Mouse (Mus musculus) T-helper 1 cell (primary cell): ENCODE results near the gene Zc3h10.
"Not testable (repeated sequence)": the region's sequence is repeated elsewhere in the genome, so short reads cannot be mapped to it uniquely, and the experiment has no call there.

ENCODE experiments used
- in situ Hi-C: fragments of 300-600 bp; cut with MboI, MseI; formaldehyde crosslinking; loops from one replicate; pipeline ENCODE4 v1.15.1; 2025; ENCODE audit warnings: high pct_unique_total_duplicates

Zc3h10 gene

GRCm38 (mm10) chr10:128550144-128550823 lies 2.7 kb upstream of the Zc3h10 start:
- in situ Hi-C loops: not testable (repeated sequence)

DNA sequence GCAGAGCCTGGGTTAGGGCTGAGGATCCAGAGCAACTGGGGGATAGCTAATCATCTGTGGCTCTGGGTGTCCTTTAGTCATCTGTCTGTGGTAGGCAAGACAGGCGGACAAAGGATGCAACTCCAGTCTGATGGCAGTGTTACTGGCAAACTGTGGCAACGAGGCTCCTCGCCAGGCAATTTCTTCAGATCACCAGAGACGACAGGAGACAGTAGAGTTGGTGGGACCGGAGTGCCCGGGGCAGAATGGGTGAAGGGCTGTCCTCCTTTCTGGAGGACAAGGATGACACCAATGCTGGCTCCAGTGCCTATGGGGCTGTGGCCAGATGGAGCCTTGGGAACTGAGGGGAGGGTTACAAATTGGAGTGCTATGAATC lies 2.1 kb upstream of the Zc3h10 start:
- in situ Hi-C loops: not testable (repeated sequence)

- in situ Hi-C loops: no loop called here
These were observed 1.5 kb upstream of the Zc3h10 start, which contains the start of gene Rpl41 for GRCm38 (mm10) chr10:128548947-128549681. TSS of gene Rpl41 (minus strand) at chr10:128549305.

- in situ Hi-C loops: not testable (repeated sequence)
These were observed 647 bp upstream of the Zc3h10 start for GRCm38 (mm10) chr10:128548051-128548791.

DNA sequence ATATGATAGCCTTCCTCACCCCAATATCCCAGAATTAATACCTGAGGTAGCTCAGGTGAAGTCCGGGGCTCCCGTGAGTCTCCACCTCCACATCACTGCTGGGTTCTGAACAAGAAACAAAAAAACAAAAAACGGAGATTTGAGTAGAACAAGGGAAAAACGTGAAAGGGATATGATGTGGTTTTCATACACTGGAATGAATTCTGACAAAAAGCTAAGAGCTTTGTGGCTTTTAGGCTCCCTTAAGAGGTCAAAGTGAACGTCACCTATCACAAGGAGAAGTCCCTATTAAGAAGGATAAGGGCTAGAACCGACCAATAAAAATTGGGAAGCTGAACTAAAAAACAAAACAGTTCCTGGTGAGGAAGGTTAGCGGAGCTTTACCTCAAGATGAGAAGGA lies 787 bp downstream of the Zc3h10 start:
- in situ Hi-C loops: no loop called here

DNA sequence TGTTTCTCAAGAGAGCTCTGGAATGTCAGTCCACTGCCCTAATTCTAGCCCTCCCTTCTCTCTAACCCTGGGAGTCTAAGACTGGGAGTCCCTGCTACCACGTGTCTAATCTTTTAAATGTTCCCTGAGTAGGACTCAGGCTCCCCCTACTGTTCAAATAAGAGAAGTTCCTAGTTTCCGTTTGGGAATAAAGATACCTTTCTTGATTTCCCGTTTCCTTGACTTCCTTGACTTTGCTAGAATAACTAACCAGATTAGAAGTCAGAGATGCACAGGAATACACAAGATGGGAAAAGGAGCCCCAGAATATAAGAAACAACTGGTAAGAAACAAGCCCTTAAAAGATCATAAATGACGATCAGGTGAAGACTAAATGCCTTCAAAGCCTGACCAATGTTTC lies 1.2 kb downstream of the Zc3h10 start:
- in situ Hi-C loops: no loop called here

DNA sequence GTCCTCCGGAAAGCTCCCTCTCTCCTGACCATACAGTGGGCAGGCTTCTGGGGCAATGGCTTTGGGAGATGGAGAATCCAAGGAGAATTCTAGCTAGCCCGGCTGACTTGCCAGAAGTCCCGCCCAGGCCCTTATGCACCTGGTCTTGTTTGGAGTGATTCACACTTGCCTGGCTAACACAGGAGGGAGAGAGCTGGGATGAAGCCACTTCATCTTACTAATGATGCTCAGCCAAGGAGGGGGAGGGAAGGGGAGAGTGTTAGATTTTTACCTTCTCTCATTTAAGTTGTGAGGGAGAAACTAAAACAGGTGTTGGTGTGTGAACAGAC lies 2.0 kb downstream of the Zc3h10 start:
- in situ Hi-C loops: no loop called here

- in situ Hi-C loops: no loop called here
These were observed 2.7 kb downstream of the Zc3h10 start for GRCm38 (mm10) chr10:128544674-128545569.

GRCm38 (mm10) chr10:128544151-128544657 lies 3.4 kb downstream of the Zc3h10 start:
- in situ Hi-C loops: no loop called here

GRCm38 (mm10) chr10:128543100-128543499 lies 4.5 kb downstream of the Zc3h10 start:
- in situ Hi-C loops: no loop called here

- in situ Hi-C loops: no loop called here
These were observed 9.2 kb downstream of the Zc3h10 start for GRCm38 (mm10) chr10:128538340-128538870.

DNA sequence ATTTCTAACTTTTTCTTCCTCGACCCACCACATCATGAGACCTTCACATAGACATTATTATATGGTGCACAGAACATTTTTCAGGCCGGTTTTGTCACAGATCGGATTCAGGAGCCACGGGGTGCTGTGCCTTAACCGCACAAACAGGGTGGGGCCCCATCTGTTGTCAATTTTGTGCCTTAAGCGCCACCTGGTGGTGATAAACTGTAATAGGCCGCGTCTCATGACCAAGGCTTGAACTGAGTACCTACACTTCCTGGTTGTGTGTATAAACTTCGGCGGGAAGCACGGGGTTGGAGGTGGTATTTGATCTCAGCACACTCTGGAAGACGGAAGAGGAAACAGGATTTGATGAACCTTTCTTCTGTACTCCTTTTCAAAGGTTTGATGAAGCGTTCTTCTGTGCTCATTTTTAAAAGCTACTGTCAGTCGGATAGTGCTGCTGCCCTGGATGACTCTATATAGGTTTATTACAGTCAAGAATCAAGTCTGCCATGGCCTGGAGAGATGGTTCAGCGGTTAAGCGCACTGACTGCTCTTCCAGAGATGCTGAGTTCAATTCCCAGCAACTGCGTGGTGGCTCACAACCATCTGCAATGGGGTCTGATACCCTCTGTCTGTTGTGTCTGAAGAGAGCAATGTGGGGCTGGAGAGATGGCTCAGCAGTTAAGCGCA lies 11.2 kb downstream of the Zc3h10 start:
- in situ Hi-C loops: no loop called here

DNA sequence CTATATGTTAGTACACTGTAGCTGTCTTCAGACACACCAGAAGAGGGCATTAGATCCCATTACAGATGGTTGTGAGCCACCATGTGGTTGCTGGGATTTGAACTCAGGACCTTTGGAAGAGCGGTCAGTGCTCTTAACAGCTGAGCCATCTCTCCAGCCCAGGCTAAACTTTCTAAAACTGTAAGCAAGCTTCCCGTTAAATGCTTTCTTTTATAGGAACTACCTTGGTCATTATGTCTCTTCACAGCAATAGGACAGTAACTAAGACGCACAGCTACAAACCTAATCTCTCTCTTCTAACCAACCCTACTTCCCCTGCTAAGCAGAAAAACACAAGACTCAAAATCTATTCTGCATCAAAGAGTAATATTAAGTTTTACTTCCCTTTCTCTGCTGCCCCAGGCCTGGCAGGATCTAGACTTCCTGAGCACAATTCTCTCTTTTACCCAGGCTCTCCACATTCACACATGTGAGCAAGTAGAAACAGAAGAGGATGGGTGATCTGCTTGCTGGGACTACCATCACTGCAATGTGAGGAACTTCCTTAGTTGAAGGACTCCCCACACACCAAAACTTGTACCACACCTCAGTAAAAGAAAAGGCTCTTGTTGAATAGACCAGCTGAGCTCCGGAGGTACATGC lies 11.8 kb downstream of the Zc3h10 start:
- in situ Hi-C loops: no loop called here

DNA sequence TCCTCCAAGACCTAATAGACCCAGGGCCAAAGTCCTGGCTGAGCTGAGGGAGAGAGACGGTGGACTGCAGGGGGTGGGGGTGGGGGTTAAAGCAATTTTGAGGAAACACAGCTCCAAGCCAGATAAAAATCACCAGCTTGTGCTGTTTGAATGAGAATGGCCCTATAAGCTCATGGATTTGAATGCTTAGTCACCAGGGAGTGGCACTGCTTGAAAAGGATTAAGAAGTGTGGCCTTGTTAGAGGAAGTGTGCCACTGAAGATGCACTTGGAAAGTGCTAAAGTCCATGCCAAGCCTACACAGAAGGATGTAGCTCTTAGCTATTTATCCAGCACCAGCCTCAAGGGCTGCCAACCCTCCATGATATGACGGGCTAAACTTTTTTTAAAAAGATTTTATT lies 12.4 kb downstream of the Zc3h10 start:
- in situ Hi-C loops: no loop called here

GRCm38 (mm10) chr10:128526366-128527356 lies 20.9 kb downstream of the Zc3h10 start:
- in situ Hi-C loops: no loop called here

- in situ Hi-C loops: no loop called here
These were observed 21.8 kb downstream of the Zc3h10 start, which contains the start of gene Esyt1 for GRCm38 (mm10) chr10:128525671-128526308. TSS of gene Esyt1 (minus strand) at chr10:128525871.

DNA sequence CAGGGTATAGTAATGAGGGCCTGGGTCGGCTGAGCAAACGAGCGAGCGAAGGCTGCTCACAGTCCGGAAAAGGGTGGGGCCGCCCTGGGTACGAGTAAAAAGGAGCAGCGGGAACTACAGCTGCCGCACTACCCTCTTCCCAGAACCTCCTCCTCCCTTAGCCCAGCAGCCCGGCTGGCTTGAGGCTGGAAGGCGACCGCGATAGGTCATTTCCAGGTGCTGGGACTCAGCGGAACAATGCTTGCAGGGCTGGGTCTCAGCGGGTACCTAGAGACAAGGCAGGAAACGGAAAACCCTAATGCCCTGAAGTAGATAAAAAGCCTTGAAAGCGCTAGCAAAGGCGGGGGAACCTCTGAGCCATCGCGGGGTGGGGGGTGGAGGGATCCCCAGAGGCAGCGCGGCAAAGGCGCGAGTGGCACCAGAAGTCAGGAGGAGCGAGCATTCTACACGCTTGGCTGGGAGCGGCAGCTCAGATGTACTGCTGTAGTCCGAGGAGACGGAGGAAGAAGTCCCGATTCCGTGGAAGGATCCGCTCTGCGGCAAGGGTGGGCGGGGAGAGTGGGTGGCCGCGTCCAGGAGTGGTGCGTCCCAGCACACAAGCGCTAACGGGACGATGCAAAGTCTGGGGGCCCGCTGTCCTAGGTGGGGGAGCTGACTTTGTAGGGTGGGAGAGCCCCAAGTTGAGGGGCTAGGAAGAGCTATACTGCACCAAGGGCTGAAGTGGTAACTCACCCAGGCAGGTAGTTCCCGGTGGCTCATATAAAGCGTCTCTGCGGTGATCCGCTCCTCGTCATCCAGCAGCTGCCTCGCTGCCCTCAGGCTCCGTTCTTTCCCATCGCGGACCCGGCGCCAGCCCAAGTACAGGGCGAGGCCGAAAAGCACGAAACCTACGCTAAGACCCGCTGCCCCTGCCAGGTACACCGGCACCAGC lies 22.6 kb downstream of the Zc3h10 start:
- in situ Hi-C loops: no loop called here
